Mouse (Mus musculus) midbrain, embryonic 10.5 days (tissue): ENCODE results near the gene Olfr45. TPM values are rescaled to one million over a fixed set of nuclear protein-coding genes. Genes with fewer than 3 reads are reported as not detected.
"Not testable (repeated sequence)": the region's sequence is repeated elsewhere in the genome, so short reads cannot be mapped to it uniquely, and the experiment has no call there.

Experiments used
- DNase-seq: peaks from one replicate; pipeline ENCODE4 v3.0.0-alpha.2; 2017; ENCODE audit warnings: low spot score
- H3K27ac ChIP-seq: fragments of 300-500 bp; sonication (generic); replicated peaks from 2 replicates; pipeline ENCODE4 v1.5.1; 2016; ENCODE audit warnings: mild to moderate bottlenecking
- H3K27me3 ChIP-seq: fragments of 300-500 bp; sonication (generic); 2 replicates; pipeline ENCODE4 v1.6.1; 2016; ENCODE audit warnings: low read depth, mild to moderate bottlenecking; ENCODE audit not compliant: poor library complexity, severe bottlenecking
- H3K36me3 ChIP-seq: fragments of 300-500 bp; sonication (generic); 2 replicates; pipeline ENCODE4 v1.6.1; 2016; ENCODE audit warnings: mild to moderate bottlenecking, moderate library complexity
- H3K4me1 ChIP-seq: fragments of 300-500 bp; sonication (generic); 2 replicates; pipeline ENCODE4 v1.6.1; 2016
- H3K4me3 ChIP-seq: fragments of 300-500 bp; sonication (generic); 2 replicates; pipeline ENCODE4 v1.5.1; 2016; ENCODE audit warnings: mild to moderate bottlenecking, moderate library complexity
- H3K9me3 ChIP-seq: fragments of 300-500 bp; sonication (generic); replicated peaks from 2 replicates; pipeline ENCODE4 v1.6.1; 2016; ENCODE audit warnings: mild to moderate bottlenecking
- WGBS: fragments of 180-500 bp; shearing (Covaris S2); methylation state at CpG from one replicate; pipeline ENCODE4 v1.1.7; 2016; 5-methylcytosine and 5-hydroxymethylcytosine counted together
- polyA plus RNA-seq: library from polyadenylated mRNA; unstranded; fragments of >200 nt; fragmentation: Nextera tagmentation; extraction: Ambion mirVana; gene quantifications from 2 replicates; pipeline ENCODE4 v1.2.1, GENCODE M21; 2016

The Olfr45 gene
- polyA plus RNA-seq = not detected in 2 replicates

GRCm38 (mm10) chr7:140681651-140682050 is at the start of gene Olfr45:
TSS of gene Olfr45 (plus strand) at chr7:140681951.
- no peak for DNase-seq
- no peaks in the 10 kb centered on the region for H3K36me3 ChIP-seq
- H3K4me3 ChIP-seq = no peak within 1 kb of the TSS
- no peak within 1 kb of the TSS for H3K27ac ChIP-seq
- 90% methylated on average over 1 of the region's 1 CpGs for WGBS
- H3K4me1 ChIP-seq = no peaks in the 10 kb centered on the region
- no peaks in the 10 kb centered on the region for H3K27me3 ChIP-seq
- peaks cover 12% of the 10 kb centered on the region; the same call in 1 of the 2 replicates for H3K9me3 ChIP-seq

- WGBS = 95% methylated on average over 1 of the region's 1 CpGs
- H3K4me3 ChIP-seq = no peak within 1 kb of the TSS
These were observed 35.6 kb upstream of the Olfr45 start, which contains the start of gene Olfr53 for GRCm38 (mm10) chr7:140646152-140646551. TSS of gene Olfr53 (plus strand) at chr7:140646452.

GRCm38 (mm10) chr7:140659630-140660029 is 22.1 kb upstream of the Olfr45 start, which contains the start of gene Olfr539:
TSS of gene Olfr539 (plus strand) at chr7:140659930.
- H3K27ac ChIP-seq = no peak within 1 kb of the TSS
- H3K27me3 ChIP-seq = no peaks in the 10 kb centered on the region
- no peaks in the 10 kb centered on the region for H3K36me3 ChIP-seq
- no peak within 1 kb of the TSS for H3K4me3 ChIP-seq
- DNase-seq = no peak
- H3K4me1 ChIP-seq = no peaks in the 10 kb centered on the region
- WGBS = 83% methylated on average over 4 of the region's 4 CpGs
- no peaks in the 10 kb centered on the region for H3K9me3 ChIP-seq

More at GRCm38 (mm10) chr7:140646152-140646551, 35.6 kb upstream of the Olfr45 start, which contains the start of gene Olfr53:
- DNase-seq = no peak
- Histone ChIP-seq H3K4me1 (no peaks in the 10 kb centered on the region), H3K36me3 (no peaks in the 10 kb centered on the region), H3K27me3 (no peaks in the 10 kb centered on the region), H3K27ac (no peak within 1 kb of the TSS), H3K9me3 (no peaks in the 10 kb centered on the region)

- 86% methylated on average over 3 of the region's 3 CpGs for WGBS
- not testable (repeated sequence) for H3K4me3 ChIP-seq, H3K27ac ChIP-seq, H3K36me3 ChIP-seq, H3K27me3 ChIP-seq, DNase-seq, H3K4me1 ChIP-seq
- H3K9me3 ChIP-seq = peaks cover 11% of the 10 kb centered on the region; the same call in 1 of the 2 replicates
These were observed 11.1 kb upstream of the Olfr45 start for GRCm38 (mm10) chr7:140670693-140671092.

GRCm38 (mm10) chr7:140675863-140676262 is 5.9 kb upstream of the Olfr45 start:
- no peaks in the 10 kb centered on the region for H3K27me3 ChIP-seq
- peak overlapping the region; percentile 59 for H3K27ac ChIP-seq
- H3K4me1 ChIP-seq = peaks cover 10% of the 10 kb centered on the region
- peak overlapping the region; percentile 30 for H3K4me3 ChIP-seq
- H3K9me3 ChIP-seq = peaks cover 23% of the 10 kb centered on the region; the same call in 1 of the 2 replicates
- DNase-seq = peak; percentile 17
- WGBS = 3% methylated on average over 6 of the region's 6 CpGs
- no peaks in the 10 kb centered on the region for H3K36me3 ChIP-seq

GRCm38 (mm10) chr7:140679591-140679990 is 2.2 kb upstream of the Olfr45 start:
- DNase-seq, H3K36me3 ChIP-seq, H3K27ac ChIP-seq, H3K4me3 ChIP-seq, H3K27me3 ChIP-seq: not testable (repeated sequence)
- 67% methylated on average over 4 of the region's 4 CpGs for WGBS
- Histone ChIP-seq H3K9me3 (peaks cover 12% of the 10 kb centered on the region; the same call in 1 of the 2 replicates), H3K4me1 (peaks cover 10% of the 10 kb centered on the region)

- H3K4me1 ChIP-seq = no peaks in the 10 kb centered on the region
- H3K27ac ChIP-seq = no peak within 1 kb of the TSS
- no peak within 1 kb of the TSS for H3K4me3 ChIP-seq
- H3K27me3 ChIP-seq = no peaks in the 10 kb centered on the region
- H3K9me3 ChIP-seq = no peaks in the 10 kb centered on the region
- no peaks in the 10 kb centered on the region for H3K36me3 ChIP-seq
- no peak for DNase-seq
These were observed 15.2 kb downstream of the Olfr45 start, which contains the start of gene Olfr541 for GRCm38 (mm10) chr7:140696967-140697366. TSS of gene Olfr541 (plus strand) at chr7:140697267.

- no peaks in the 10 kb centered on the region for H3K27me3 ChIP-seq
- no peaks in the 10 kb centered on the region for H3K4me1 ChIP-seq
- no peaks in the 10 kb centered on the region for H3K9me3 ChIP-seq
- no peak overlapping the region for H3K4me3 ChIP-seq
- H3K27ac ChIP-seq = no peak overlapping the region
- no peaks in the 10 kb centered on the region for H3K36me3 ChIP-seq
- DNase-seq = no peak
- 65% methylated on average over 2 of the region's 2 CpGs for WGBS
These were observed 24.6 kb downstream of the Olfr45 start for GRCm38 (mm10) chr7:140706348-140706747.

- no peaks in the 10 kb centered on the region for H3K27me3 ChIP-seq
- 83% methylated on average over 6 of the region's 6 CpGs for WGBS
- H3K36me3 ChIP-seq = no peaks in the 10 kb centered on the region
- no peaks in the 10 kb centered on the region for H3K4me1 ChIP-seq
- DNase-seq = no peak
- no peak overlapping the region for H3K4me3 ChIP-seq
- H3K9me3 ChIP-seq = no peaks in the 10 kb centered on the region
- no peak overlapping the region for H3K27ac ChIP-seq
These were observed 26.0 kb downstream of the Olfr45 start for GRCm38 (mm10) chr7:140707536-140708284.

GRCm38 (mm10) chr7:140717155-140718055 is 35.7 kb downstream of the Olfr45 start:
- 86% methylated on average over 7 of the region's 7 CpGs for WGBS
- H3K27me3 ChIP-seq = no peaks in the 10 kb centered on the region
- no peak for DNase-seq
- H3K27ac ChIP-seq = no peak overlapping the region
- no peaks in the 10 kb centered on the region for H3K36me3 ChIP-seq
- H3K9me3 ChIP-seq = no peaks in the 10 kb centered on the region
- no peaks in the 10 kb centered on the region for H3K4me1 ChIP-seq
- no peak overlapping the region for H3K4me3 ChIP-seq

- H3K27ac ChIP-seq = no peak overlapping the region
- H3K36me3 ChIP-seq = no peaks in the 10 kb centered on the region
- H3K9me3 ChIP-seq = no peaks in the 10 kb centered on the region
- DNase-seq = no peak
- WGBS = 88% methylated on average over 6 of the region's 6 CpGs
- H3K27me3 ChIP-seq = no peaks in the 10 kb centered on the region
- H3K4me3 ChIP-seq = no peak overlapping the region
- no peaks in the 10 kb centered on the region for H3K4me1 ChIP-seq
These were observed 39.3 kb downstream of the Olfr45 start for GRCm38 (mm10) chr7:140721095-140721494.

- no peak for DNase-seq
- Histone ChIP-seq H3K4me1 (no peaks in the 10 kb centered on the region), H3K4me3 (no peak overlapping the region), H3K27ac (no peak overlapping the region), H3K27me3 (no peaks in the 10 kb centered on the region), H3K9me3 (0 out of 2 replicates have a peak, but pooled peaks cover 13% of the 10 kb centered on the region), H3K36me3 (no peaks in the 10 kb centered on the region)
These were observed 43.8 kb downstream of the Olfr45 start for GRCm38 (mm10) chr7:140725558-140725957.
